Mouse (Mus musculus): ENCODE results near the gene Kcp. TPM values are rescaled to one million over a fixed set of nuclear protein-coding genes. Genes with fewer than 3 reads are reported as not detected.

The Kcp gene
- polyA plus RNA-seq, 1 experiment from 2014 or later: 12.1 TPM

- no peaks in the 10 kb centered on the region for H3K9me3 ChIP-seq (ENCODE audit: control insufficient read depth, low read length)
- H3K36me3 ChIP-seq (ENCODE audit: control insufficient read depth, insufficient read depth, low read length): no peaks in the 10 kb centered on the region
- peaks cover 7% of the 10 kb centered on the region; the same call in 1 of the 2 replicates for H3K27me3 ChIP-seq (ENCODE audit: control insufficient read depth, insufficient read depth, low read length)
- peak overlapping the region; percentile 20 for H3K4me3 ChIP-seq (replicated peaks; ENCODE audit: low read depth, low read length)
- no peak overlapping the region for H3K27ac ChIP-seq (replicated peaks; ENCODE audit: low read depth, low read length)
- peak overlapping the region; percentile 52 for H3K4me2 ChIP-seq (ENCODE audit: low read length)
- WGBS: 6% methylated on average over 26 of the region's 26 CpGs
- H3K4me1 ChIP-seq (ENCODE audit: control insufficient read depth, insufficient read depth, low read length): peaks cover 4% of the 10 kb centered on the region; the same call in 1 of the 2 replicates
- ATAC-seq (ENCODE audit: low FRiP score, low TSS enrichment) (peak; percentile 38; the same call in 1 of the 2 replicates), DNase-seq (peak; percentile 86)
- H3K9ac ChIP-seq (replicated peaks; ENCODE audit: low read length): 0 out of 2 replicates have a peak overlapping the region, but pooled peaks have one; percentile 9
Observed at GRCm38 (mm10) chr6:29484716-29485559, 22.8 kb downstream of the Kcp start.

- DNase-seq (no peak), ATAC-seq (ENCODE audit: low FRiP score, low TSS enrichment) (no peak)
Observed at GRCm38 (mm10) chr6:29482691-29483090, 25.1 kb downstream of the Kcp start.

GRCm38 (mm10) chr6:29474736-29475135, 33.0 kb downstream of the Kcp start:
- no peak for ATAC-seq (ENCODE audit: low FRiP score, low TSS enrichment)
- Histone ChIP-seq H3K36me3 (ENCODE audit: control insufficient read depth, insufficient read depth, low read length) (peaks cover 17% of the 10 kb centered on the region), H3K27me3 (ENCODE audit: control insufficient read depth, insufficient read depth, low read length) (0 out of 2 replicates have a peak, but pooled peaks cover 5% of the 10 kb centered on the region), H3K9me3 (ENCODE audit: control insufficient read depth, low read length) (no peaks in the 10 kb centered on the region), H3K4me3 (replicated peaks; ENCODE audit: low read depth, low read length) (no peak overlapping the region), H3K9ac (replicated peaks; ENCODE audit: low read length) (no peak overlapping the region), H3K4me1 (ENCODE audit: control insufficient read depth, insufficient read depth, low read length) (0 out of 2 replicates have a peak, but pooled peaks cover 5% of the 10 kb centered on the region), H3K27ac (replicated peaks; ENCODE audit: low read depth, low read length) (no peak overlapping the region), H3K4me2 (ENCODE audit: low read length) (no peak overlapping the region)
- 59% methylated on average over 2 of the region's 2 CpGs for WGBS
- DNase-seq: no peak

More at GRCm38 (mm10) chr6:29482691-29483090, 25.1 kb downstream of the Kcp start:
- no peak overlapping the region for H3K27ac ChIP-seq (replicated peaks; ENCODE audit: low read depth, low read length)
- H3K4me2 ChIP-seq (ENCODE audit: low read length): no peak overlapping the region
- no peak overlapping the region for H3K9ac ChIP-seq (replicated peaks; ENCODE audit: low read length)
- 95% methylated on average over 13 of the region's 13 CpGs for WGBS
- H3K4me1 ChIP-seq (ENCODE audit: control insufficient read depth, insufficient read depth, low read length): peaks cover 4% of the 10 kb centered on the region; the same call in 1 of the 2 replicates
- H3K27me3 ChIP-seq (ENCODE audit: control insufficient read depth, insufficient read depth, low read length): peaks cover 7% of the 10 kb centered on the region; the same call in 1 of the 2 replicates
- no peak overlapping the region for H3K4me3 ChIP-seq (replicated peaks; ENCODE audit: low read depth, low read length)
- no peaks in the 10 kb centered on the region for H3K36me3 ChIP-seq (ENCODE audit: control insufficient read depth, insufficient read depth, low read length)
- no peaks in the 10 kb centered on the region for H3K9me3 ChIP-seq (ENCODE audit: control insufficient read depth, low read length)

GRCm38 (mm10) chr6:29473941-29474691, 33.6 kb downstream of the Kcp start:
- Histone ChIP-seq H3K36me3 (ENCODE audit: control insufficient read depth, insufficient read depth, low read length) (peaks cover 18% of the 10 kb centered on the region), H3K4me1 (ENCODE audit: control insufficient read depth, insufficient read depth, low read length) (0 out of 2 replicates have a peak, but pooled peaks cover 7% of the 10 kb centered on the region), H3K9me3 (ENCODE audit: control insufficient read depth, low read length) (no peaks in the 10 kb centered on the region), H3K4me3 (replicated peaks; ENCODE audit: low read depth, low read length) (peak overlapping the region; percentile 24), H3K9ac (replicated peaks; ENCODE audit: low read length) (peak overlapping the region; percentile 39; the same call in 1 of the 2 replicates), H3K27me3 (ENCODE audit: control insufficient read depth, insufficient read depth, low read length) (0 out of 2 replicates have a peak, but pooled peaks cover 5% of the 10 kb centered on the region), H3K27ac (replicated peaks; ENCODE audit: low read depth, low read length) (no peak overlapping the region), H3K4me2 (ENCODE audit: low read length) (peak overlapping the region; percentile 54)
- 3% methylated on average over 33 of the region's 33 CpGs for WGBS
- DNase-seq (peak; percentile 78), ATAC-seq (ENCODE audit: low FRiP score, low TSS enrichment) (peak; percentile 69)

GRCm38 (mm10) chr6:29471137-29471536, 36.6 kb downstream of the Kcp start, which contains the start of gene Atp6v1fnb:
Gene Atp6v1fnb, plus strand, starts transcription at chr6:29471437.
- H3K27me3 ChIP-seq (ENCODE audit: control insufficient read depth, insufficient read depth, low read length): 0 out of 2 replicates have a peak, but pooled peaks cover 5% of the 10 kb centered on the region
- H3K27ac ChIP-seq (replicated peaks; ENCODE audit: low read depth, low read length): no peak within 1 kb of the TSS
- ATAC-seq (ENCODE audit: low FRiP score, low TSS enrichment) (no peak), DNase-seq (no peak)
- no peak within 1 kb of the TSS for H3K9ac ChIP-seq (replicated peaks; ENCODE audit: low read length)
- no peaks in the 10 kb centered on the region for H3K9me3 ChIP-seq (ENCODE audit: control insufficient read depth, low read length)
- H3K4me1 ChIP-seq (ENCODE audit: control insufficient read depth, insufficient read depth, low read length): peaks cover 15% of the 10 kb centered on the region
- WGBS: 89% methylated on average over 4 of the region's 4 CpGs
- no peak within 1 kb of the TSS for H3K4me3 ChIP-seq (replicated peaks; ENCODE audit: low read depth, low read length)
- peaks cover 18% of the 10 kb centered on the region for H3K36me3 ChIP-seq (ENCODE audit: control insufficient read depth, insufficient read depth, low read length)
- H3K4me2 ChIP-seq (ENCODE audit: low read length): no peak within 1 kb of the TSS

- DNase-seq: no peak
- no peak for ATAC-seq (ENCODE audit: low FRiP score, low TSS enrichment)
Observed at GRCm38 (mm10) chr6:29468851-29469250, 38.9 kb downstream of the Kcp start.

GRCm38 (mm10) chr6:29467583-29468354, 40.0 kb downstream of the Kcp start, which contains the start of gene Atp6v1f:
Gene Atp6v1f, plus strand, starts transcription at chr6:29467718.
- Histone ChIP-seq H3K27ac (replicated peaks; ENCODE audit: low read depth, low read length) (peak within 1 kb of the TSS; percentile 77), H3K36me3 (ENCODE audit: control insufficient read depth, insufficient read depth, low read length) (peaks cover 18% of the 10 kb centered on the region), H3K27me3 (ENCODE audit: control insufficient read depth, insufficient read depth, low read length) (no peaks in the 10 kb centered on the region), H3K9me3 (ENCODE audit: control insufficient read depth, low read length) (no peaks in the 10 kb centered on the region), H3K4me2 (ENCODE audit: low read length) (peak within 1 kb of the TSS; percentile 75), H3K9ac (replicated peaks; ENCODE audit: low read length) (peak within 1 kb of the TSS; percentile 55), H3K4me1 (ENCODE audit: control insufficient read depth, insufficient read depth, low read length) (peaks cover 10% of the 10 kb centered on the region), H3K4me3 (replicated peaks; ENCODE audit: low read depth, low read length) (peak within 1 kb of the TSS; percentile 52)
- 0% methylated on average over 39 of the region's 39 CpGs for WGBS
- ATAC-seq (ENCODE audit: low FRiP score, low TSS enrichment) (peak; percentile 92), DNase-seq (peak; percentile 98)

More at GRCm38 (mm10) chr6:29468851-29469250, 38.9 kb downstream of the Kcp start:
- peak overlapping the region; percentile 75 for H3K4me2 ChIP-seq (ENCODE audit: low read length)
- peak overlapping the region; percentile 52 for H3K4me3 ChIP-seq (replicated peaks; ENCODE audit: low read depth, low read length)
- peaks cover 13% of the 10 kb centered on the region for H3K4me1 ChIP-seq (ENCODE audit: control insufficient read depth, insufficient read depth, low read length)
- H3K36me3 ChIP-seq (ENCODE audit: control insufficient read depth, insufficient read depth, low read length): peaks cover 18% of the 10 kb centered on the region
- 88% methylated on average over 3 of the region's 3 CpGs for WGBS
- H3K9me3 ChIP-seq (ENCODE audit: control insufficient read depth, low read length): no peaks in the 10 kb centered on the region
- H3K27me3 ChIP-seq (ENCODE audit: control insufficient read depth, insufficient read depth, low read length): 0 out of 2 replicates have a peak, but pooled peaks cover 3% of the 10 kb centered on the region
- peak overlapping the region; percentile 55; the same call in 1 of the 2 replicates for H3K9ac ChIP-seq (replicated peaks; ENCODE audit: low read length)
- H3K27ac ChIP-seq (replicated peaks; ENCODE audit: low read depth, low read length): no peak overlapping the region

- no peak overlapping the region for H3K27ac ChIP-seq (replicated peaks; ENCODE audit: low read depth, low read length)
- no peak for ATAC-seq (ENCODE audit: low FRiP score, low TSS enrichment)
Observed at GRCm38 (mm10) chr6:29463388-29463787, 44.4 kb downstream of the Kcp start.

More at GRCm38 (mm10) chr6:29463388-29463787, 44.4 kb downstream of the Kcp start:
- H3K9me3 ChIP-seq (ENCODE audit: control insufficient read depth, low read length): no peaks in the 10 kb centered on the region
- WGBS: 80% methylated on average over 3 of the region's 3 CpGs
- H3K4me3 ChIP-seq (replicated peaks; ENCODE audit: low read depth, low read length): no peak overlapping the region
- H3K9ac ChIP-seq (replicated peaks; ENCODE audit: low read length): no peak overlapping the region
- peaks cover under 1% of the 10 kb centered on the region for H3K4me1 ChIP-seq (ENCODE audit: control insufficient read depth, insufficient read depth, low read length)
- H3K27me3 ChIP-seq (ENCODE audit: control insufficient read depth, insufficient read depth, low read length): no peaks in the 10 kb centered on the region
- H3K4me2 ChIP-seq (ENCODE audit: low read length): no peak overlapping the region
- H3K36me3 ChIP-seq (ENCODE audit: control insufficient read depth, insufficient read depth, low read length): no peaks in the 10 kb centered on the region
- no peak for DNase-seq
